Mouse (Mus musculus): ENCODE measurements at regions not wholly inside any gene's neighbourhood (a gene's known extent, or its start where the extent isn't known, plus 50 kb on each side); places are given as distances from the start of the nearest gene placed in this dataset.

- TF ChIP-seq POLR2A (IDR thresholded peaks at IDR 0.05; ENCODE audit: borderline replicate concordance, extremely low read depth, low read depth, low read length) (no peak), CTCF (IDR thresholded peaks at IDR 0.05; ENCODE audit: insufficient read depth, low read length) (no peak)
Measured at GRCm38 (mm10) chr19:21918113-21918512, 140.0 kb downstream of the Cemip2 start.
